Comparison of ENCODE assay signal across 8 mouse cellular contexts in genomic region chr11:60139734-60140371, GRCm38 (mm10). TPM values are rescaled to one million over a fixed set of nuclear protein-coding genes. Genes with fewer than 3 reads are reported as not detected.
DNase-seq lines count a peak whose midpoint lies in the region; ATAC-seq and TF ChIP-seq lines count a peak whose summit lies in the region.

No protein-coding gene starts in this region.

- peak overlapping the region; percentile 69 for H3K4me3 ChIP-seq in gastrocnemius, adult 2 months
- peak overlapping the region; percentile 71 for H3K4me3 ChIP-seq in intestine, embryonic 16.5 days (ENCODE audit: low read length)
- peak overlapping the region; percentile 72 for H3K4me3 ChIP-seq in limb, embryonic 15.5 days
- peak overlapping the region; percentile 67 for H3K4me3 ChIP-seq in midbrain, embryonic 15.5 days
- peak overlapping the region; percentile 57 for H3K4me3 ChIP-seq in stomach, embryonic 16.5 days (replicated peaks; ENCODE audit: low read length)

- peak; percentile 65 for ATAC-seq in intestine, embryonic 16.5 days
- ATAC-seq in limb, embryonic 15.5 days (ENCODE audit: insufficient number of reproducible peaks, low FRiP score, low TSS enrichment, low read depth), result peak; percentile 49; the same call in 1 of the 2 replicates
- ATAC-seq in midbrain, embryonic 15.5 days (replicated peaks), result peak; percentile 81
- ATAC-seq in stomach, embryonic 16.5 days (ENCODE audit: insufficient read depth, low FRiP score), result peak; percentile 67; the same call in 1 of the 2 replicates

- H3K4me1 ChIP-seq in intestine, embryonic 16.5 days (ENCODE audit: control insufficient read depth, insufficient read depth, low read length), result peaks cover 35% of the 10 kb centered on the region
- H3K4me1 ChIP-seq in limb, embryonic 15.5 days, result peaks cover 40% of the 10 kb centered on the region
- peaks cover 52% of the 10 kb centered on the region for H3K4me1 ChIP-seq in midbrain, embryonic 15.5 days
- H3K4me1 ChIP-seq in stomach, embryonic 16.5 days (ENCODE audit: control insufficient read depth, insufficient read depth, low read length), result peaks cover 35% of the 10 kb centered on the region

- no peaks in the 10 kb centered on the region for H3K36me3 ChIP-seq in intestine, embryonic 16.5 days (ENCODE audit: control insufficient read depth, insufficient read depth, low read length)
- peaks cover 10% of the 10 kb centered on the region for H3K36me3 ChIP-seq in limb, embryonic 15.5 days
- H3K36me3 ChIP-seq in midbrain, embryonic 15.5 days (replicated peaks), result no peaks in the 10 kb centered on the region
- H3K36me3 ChIP-seq in stomach, embryonic 16.5 days (ENCODE audit: control insufficient read depth, insufficient read depth, low read length), result no peaks in the 10 kb centered on the region

- intact Hi-C loops in heart, postnatal 25 days (cut with DNase I), result loop anchor here (5.0 kb wide), 2 partner anchors 32 to 33 kb away; partner anchors contain the start of gene Rai1
- intact Hi-C loops in gastrocnemius, adult 2 months (cut with DNase I), result loop anchor here (2.0 to 5.0 kb wide), 2 partner anchors 33 kb away; partner anchors contain the start of gene Rai1

- DNase-seq in heart, adult 11 months, result peak; percentile 95
- DNase-seq in heart, postnatal 25 days (ENCODE audit: low spot score), result no peak
- DNase-seq in cerebellum, postnatal 36 days, result peak; percentile 44 to 58
- DNase-seq in gastrocnemius, adult 2 months, result peak; percentile 77

- H3K27ac ChIP-seq in gastrocnemius, adult 2 months, result peak overlapping the region; percentile 76
- H3K27ac ChIP-seq in intestine, embryonic 16.5 days (ENCODE audit: low read length), result peak overlapping the region; percentile 68
- peak overlapping the region; percentile 76 for H3K27ac ChIP-seq in limb, embryonic 15.5 days
- peak overlapping the region; percentile 95 for H3K27ac ChIP-seq in midbrain, embryonic 15.5 days
- H3K27ac ChIP-seq in stomach, embryonic 16.5 days (ENCODE audit: low read length), result peak overlapping the region; percentile 48; the same call in 1 of the 2 replicates

- no peaks in the 10 kb centered on the region for H3K27me3 ChIP-seq in intestine, embryonic 16.5 days (replicated peaks; ENCODE audit: control insufficient read depth, insufficient read depth, low read length)
- H3K27me3 ChIP-seq in limb, embryonic 15.5 days, result no peaks in the 10 kb centered on the region
- no peaks in the 10 kb centered on the region for H3K27me3 ChIP-seq in midbrain, embryonic 15.5 days (replicated peaks)
- no peaks in the 10 kb centered on the region for H3K27me3 ChIP-seq in stomach, embryonic 16.5 days (ENCODE audit: control insufficient read depth, insufficient read depth, low read length)

- H3K4me2 ChIP-seq in intestine, embryonic 16.5 days (ENCODE audit: low read depth, low read length), result peak overlapping the region; percentile 98
- peak overlapping the region; percentile 95 for H3K4me2 ChIP-seq in limb, embryonic 15.5 days
- H3K4me2 ChIP-seq in midbrain, embryonic 15.5 days, result peak overlapping the region; percentile 75
- peak overlapping the region; percentile 98 for H3K4me2 ChIP-seq in stomach, embryonic 16.5 days (ENCODE audit: low read depth, low read length)

- TF ChIP-seq CTCF in gastrocnemius, adult 2 months (IDR thresholded peaks at IDR 0.05), result peak; percentile 9; the same call in 1 of the 2 replicates

- WGBS in intestine, embryonic 16.5 days, result under 1% methylated on average over 65 of the region's 66 CpGs
- under 1% methylated on average over 53 of the region's 66 CpGs for WGBS in limb, embryonic 15.5 days
- WGBS in midbrain, embryonic 15.5 days, result under 1% methylated on average over 66 of the region's 66 CpGs
- under 1% methylated on average over 66 of the region's 66 CpGs for whole genome bisulfite sequencing in stomach, embryonic 16.5 days

- peak overlapping the region; percentile 77 for H3K9ac ChIP-seq in intestine, embryonic 16.5 days (ENCODE audit: low read depth, low read length)
- H3K9ac ChIP-seq in limb, embryonic 15.5 days, result peak overlapping the region; percentile 55
- peak overlapping the region; percentile 77 for H3K9ac ChIP-seq in midbrain, embryonic 15.5 days
- peak overlapping the region; percentile 76 for H3K9ac ChIP-seq in stomach, embryonic 16.5 days (ENCODE audit: low read length)

- no peaks in the 10 kb centered on the region for H3K9me3 ChIP-seq in intestine, embryonic 16.5 days (ENCODE audit: control insufficient read depth, low read length)
- no peaks in the 10 kb centered on the region for H3K9me3 ChIP-seq in limb, embryonic 15.5 days
- no peaks in the 10 kb centered on the region for H3K9me3 ChIP-seq in midbrain, embryonic 15.5 days
- no peaks in the 10 kb centered on the region for H3K9me3 ChIP-seq in stomach, embryonic 16.5 days (replicated peaks; ENCODE audit: control insufficient read depth, low read length)

RNA-seq across cellular contexts. Expression of gene Rai1, which starts 35.0 kb away (rescaled TPM):
- 10 to 100 TPM; 23.4 to 24.4 TPM for total RNA-seq in heart, postnatal 25 days (2021)
- 10 to 100 TPM; 23.8 to 27.3 TPM for total RNA-seq in gastrocnemius, adult 2 months (2021)
- polyA plus RNA-seq in intestine, embryonic 16.5 days (2015; fragmentation: Nextera tagmentation; extraction: Ambion mirVana), result 12.4 and 12.5 TPM in 2 replicates
- polyA plus RNA-seq in limb, embryonic 15.5 days (2015; fragmentation: Nextera tagmentation; extraction: Ambion mirVana), result 18.9 and 22.6 TPM in 2 replicates
- 34.2 and 34.7 TPM in 2 replicates for polyA plus RNA-seq in midbrain, embryonic 15.5 days (2015; fragmentation: Nextera tagmentation; extraction: Ambion mirVana)
- polyA plus RNA-seq in stomach, embryonic 16.5 days (2015; fragmentation: Nextera tagmentation; extraction: Ambion mirVana), result 13.9 and 16.1 TPM in 2 replicates
